Mouse (Mus musculus) 3T3-L1 (cell line): ENCODE data around the gene Spata31d1b.
"Not testable (repeated sequence)": the region's sequence is repeated elsewhere in the genome, so short reads cannot be mapped to it uniquely, and the experiment has no call there.

Source experiments
- DNase-seq: peaks from one replicate; pipeline ENCODE4 v3.0.0-alpha.2; 2015; ENCODE audit warnings: low read depth, low spot score

Gene Spata31d1b

GRCm38 (mm10) chr13:59694008-59694407, 18.1 kb upstream of the Spata31d1b start, which contains the start of gene 4921517D22Rik:
Gene 4921517D22Rik, minus strand, starts transcription at chr13:59694108.
- DNase-seq: no peak

GRCm38 (mm10) chr13:59695781-59696180, 16.3 kb upstream of the Spata31d1b start:
- DNase-seq: no peak

- no peak for DNase-seq
These were observed 13.0 kb upstream of the Spata31d1b start for GRCm38 (mm10) chr13:59699131-59699530.

- DNase-seq: not testable (repeated sequence)
These were observed 11.9 kb upstream of the Spata31d1b start for GRCm38 (mm10) chr13:59700137-59700536.

- no peak for DNase-seq
These were observed 8.6 kb upstream of the Spata31d1b start for GRCm38 (mm10) chr13:59703514-59703913.

- DNase-seq: no peak
These were observed 7.5 kb upstream of the Spata31d1b start for GRCm38 (mm10) chr13:59704562-59704961.

- DNase-seq: no peak
These were observed 1.9 kb upstream of the Spata31d1b start, which contains the start of gene Spata31d1a for GRCm38 (mm10) chr13:59710230-59710629. Gene Spata31d1a, minus strand, starts transcription at chr13:59710330.

GRCm38 (mm10) chr13:59713710-59714109, 1.6 kb downstream of the Spata31d1b start:
- DNase-seq: no peak

GRCm38 (mm10) chr13:59718857-59719440, 6.9 kb downstream of the Spata31d1b start:
- DNase-seq: not testable (repeated sequence)

- no peak for DNase-seq
These were observed 7.4 kb downstream of the Spata31d1b start for GRCm38 (mm10) chr13:59719475-59719874.

GRCm38 (mm10) chr13:59722089-59722488, 10.0 kb downstream of the Spata31d1b start:
- DNase-seq: not testable (repeated sequence)

GRCm38 (mm10) chr13:59726139-59726867, 14.2 kb downstream of the Spata31d1b start:
- DNase-seq: no peak

GRCm38 (mm10) chr13:59728378-59729093, 16.5 kb downstream of the Spata31d1b start:
- DNase-seq: peak; percentile 74

- DNase-seq: no peak
These were observed 19.6 kb downstream of the Spata31d1b start, which contains the start of gene Spata31d1d for GRCm38 (mm10) chr13:59731652-59732051. Gene Spata31d1d, minus strand, starts transcription at chr13:59731752.

- DNase-seq: no peak
These were observed 21.9 kb downstream of the Spata31d1b start for GRCm38 (mm10) chr13:59733936-59734335.

GRCm38 (mm10) chr13:59734347-59734746, 22.3 kb downstream of the Spata31d1b start:
- DNase-seq: not testable (repeated sequence)

- DNase-seq: peak; percentile 63
These were observed 23.1 kb downstream of the Spata31d1b start for GRCm38 (mm10) chr13:59735190-59735589.

- DNase-seq: no peak
These were observed 26.4 kb downstream of the Spata31d1b start for GRCm38 (mm10) chr13:59738455-59738854.

GRCm38 (mm10) chr13:59739397-59739796, 27.3 kb downstream of the Spata31d1b start:
- DNase-seq: no peak

GRCm38 (mm10) chr13:59741096-59741495, 29.0 kb downstream of the Spata31d1b start:
- DNase-seq: no peak

- DNase-seq: no peak
These were observed 29.6 kb downstream of the Spata31d1b start for GRCm38 (mm10) chr13:59741697-59742096.

GRCm38 (mm10) chr13:59745462-59745861, 33.4 kb downstream of the Spata31d1b start:
- DNase-seq: peak; percentile 32
